Mouse (Mus musculus): ENCODE results near the gene Ano8.
A peak's percentile ranks its signal among the peaks of the same experiment; 100 is the strongest.

The Ano8 gene

GRCm38 (mm10) chr8:71470913-71471255, 14.9 kb downstream of the Ano8 start:
- no peak for DNase-seq (ENCODE audit: low spot score)

DNA sequence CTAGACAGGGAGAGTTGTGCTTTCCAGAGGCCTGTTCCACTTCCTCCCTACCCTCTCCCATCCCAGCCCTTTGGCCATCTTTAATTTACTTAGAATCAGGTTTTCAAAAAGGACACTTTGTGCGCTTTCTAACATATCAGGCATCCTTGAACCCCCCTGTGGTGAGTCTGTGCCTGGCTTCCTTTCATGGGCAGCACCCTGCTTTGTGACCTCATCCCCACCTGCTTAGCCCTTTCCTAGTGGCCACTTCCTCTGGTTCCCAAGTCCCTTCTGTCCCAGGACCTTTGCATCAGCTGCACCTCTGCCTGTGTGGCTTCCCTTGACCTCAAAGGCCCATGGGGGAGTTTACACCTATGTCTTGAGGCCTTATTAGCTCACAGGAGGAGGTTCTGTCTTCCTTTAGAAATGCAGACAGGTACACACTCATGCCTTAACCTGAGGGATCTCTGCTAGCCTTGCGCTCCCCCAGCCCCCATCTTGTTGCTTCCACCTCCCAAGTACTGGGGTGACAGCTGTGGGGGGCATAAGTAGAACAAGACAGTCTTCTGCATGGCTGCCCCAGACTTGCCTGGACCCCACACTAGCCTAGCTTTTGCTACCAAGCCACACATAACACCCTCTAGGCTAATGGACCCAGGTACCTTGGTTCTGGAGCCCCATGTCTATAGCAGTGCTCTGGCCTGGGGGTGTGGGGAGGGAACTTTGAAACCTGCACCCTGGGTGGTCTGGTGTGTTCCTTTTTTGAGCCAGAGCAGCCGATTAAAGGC, 15.4 kb downstream of the Ano8 start:
- DNase-seq (ENCODE audit: low spot score): no peak

DNA sequence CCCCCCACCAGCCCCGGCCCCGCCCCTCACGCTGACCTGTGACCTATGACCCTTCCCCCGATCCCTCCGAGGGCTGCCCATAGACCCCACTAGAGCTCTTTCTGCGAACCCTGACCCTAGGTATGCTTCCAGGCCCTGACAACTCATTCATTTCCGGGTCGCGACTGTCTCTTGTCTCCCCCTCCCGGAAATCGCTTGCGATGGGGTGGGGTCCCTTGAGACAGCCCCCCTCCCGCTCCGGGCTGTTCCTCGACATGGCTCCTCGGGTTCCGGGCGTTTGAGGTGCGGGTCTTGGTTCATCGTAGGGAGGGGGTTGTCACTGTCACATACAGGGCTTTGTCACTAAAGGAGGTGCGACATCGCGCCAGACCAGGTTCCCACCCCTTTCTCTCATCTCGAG, 16.4 kb downstream of the Ano8 start:
- peak; percentile 65 for DNase-seq (ENCODE audit: low spot score)

DNA sequence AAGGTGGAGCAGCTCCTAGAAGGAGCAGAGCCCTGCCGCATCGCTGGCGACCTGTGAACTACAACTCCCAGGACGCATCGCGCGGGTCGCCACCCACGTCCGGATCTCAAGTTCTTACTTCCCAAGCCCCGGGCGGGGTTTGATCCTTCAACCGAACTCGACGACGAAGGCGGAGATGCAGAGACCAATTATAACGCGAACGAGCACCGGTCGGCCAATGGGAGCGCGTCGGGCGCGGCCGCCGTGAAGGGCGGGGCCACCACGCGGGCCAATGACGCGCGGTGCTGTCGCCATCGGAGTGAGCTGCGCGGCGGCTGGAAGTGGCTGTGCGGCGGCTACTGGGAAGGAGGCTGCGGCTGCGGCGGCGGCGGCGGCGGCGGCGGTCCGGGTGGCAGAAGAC, 16.8 kb downstream of the Ano8 start, which contains the start of gene Dda1:
Dda1 (plus strand) TSS at position 284 of the 400 bp plus-strand sequence.
- peak; percentile 99 for DNase-seq (ENCODE audit: low spot score)

DNA sequence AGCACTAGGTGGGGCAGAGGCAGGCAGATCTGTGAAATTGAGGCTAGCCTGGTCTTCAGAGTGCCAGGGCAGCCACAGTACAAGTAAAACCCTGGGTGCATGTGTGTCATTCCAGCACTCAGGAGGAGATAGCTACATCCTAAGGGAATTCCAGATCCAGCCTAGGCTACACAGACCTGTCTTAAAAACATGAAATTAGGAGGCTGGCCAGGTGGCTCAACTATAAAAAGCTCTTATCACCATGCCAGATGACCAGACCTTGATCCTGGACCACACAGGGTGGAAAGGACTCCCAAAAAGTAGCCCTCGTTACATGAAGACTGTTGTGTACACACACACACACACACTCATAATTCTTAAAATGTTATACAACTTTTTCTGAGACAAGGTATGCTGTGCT, 17.8 kb downstream of the Ano8 start:
- DNase-seq (ENCODE audit: low spot score): no peak

DNA sequence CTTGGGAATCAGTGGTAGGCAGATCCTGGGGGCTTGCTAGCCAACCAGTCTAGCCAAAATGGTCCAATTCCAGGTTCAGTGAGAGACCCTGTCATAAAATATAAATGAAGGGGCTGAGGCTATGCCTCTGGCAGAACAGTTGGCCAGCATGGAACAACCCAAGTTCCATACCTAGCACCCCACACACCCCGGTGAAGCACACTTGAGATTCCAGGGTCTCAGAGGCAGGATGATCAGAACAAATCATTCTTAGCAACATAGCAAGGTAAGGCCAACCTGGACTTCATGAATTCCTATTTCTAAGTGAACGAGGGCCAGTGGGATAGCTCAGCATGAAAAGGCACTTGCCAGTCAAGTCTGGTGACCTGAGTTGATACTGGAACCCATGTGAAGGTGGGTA, 18.6 kb downstream of the Ano8 start:
- no peak for DNase-seq (ENCODE audit: low spot score)

DNA sequence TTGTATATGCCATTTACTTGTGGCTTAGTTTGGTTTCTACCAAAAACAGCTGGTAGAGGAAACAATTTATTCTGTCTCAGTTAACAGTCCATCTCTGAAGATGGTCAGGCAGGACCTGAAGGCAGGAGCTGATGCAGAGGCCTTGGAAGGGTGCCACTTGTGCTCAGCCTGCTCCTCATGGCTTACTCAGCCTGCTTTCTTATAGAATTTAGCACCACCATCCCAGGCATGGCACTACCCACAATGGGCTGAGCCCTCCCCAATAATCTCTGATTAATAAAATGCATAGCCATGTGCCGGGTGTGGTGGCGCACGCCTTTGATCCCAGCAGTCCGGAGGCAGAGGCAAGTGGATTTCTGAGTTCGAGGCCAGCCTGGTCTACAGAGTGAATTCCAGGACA, 19.6 kb downstream of the Ano8 start:
- no peak for DNase-seq (ENCODE audit: low spot score)

DNA sequence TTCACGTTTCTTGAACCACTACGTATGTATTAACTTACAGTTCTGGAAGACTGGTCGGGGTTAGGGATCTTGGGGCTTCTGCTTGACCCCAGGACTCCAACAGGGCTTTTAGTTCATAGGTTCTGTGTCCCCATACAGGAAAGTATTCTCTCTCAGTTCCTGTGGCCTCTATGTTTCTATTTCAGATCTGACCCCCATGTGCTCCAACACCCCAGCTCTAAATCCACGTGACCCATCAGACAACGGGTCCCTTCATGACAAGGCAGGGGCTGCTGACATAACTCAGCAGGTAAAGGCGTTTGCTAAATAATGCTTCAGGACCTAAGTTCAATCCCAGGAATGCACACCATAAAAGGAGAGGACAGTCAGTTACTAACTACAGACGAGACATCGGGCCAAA, 20.0 kb downstream of the Ano8 start:
- no peak for DNase-seq (ENCODE audit: low spot score)

GRCm38 (mm10) chr8:71464513-71465500, 21.0 kb downstream of the Ano8 start, which contains the start of gene Mrpl34:
Gene Mrpl34, plus strand, starts transcription at chr8:71464959.
- peak; percentile 99 for DNase-seq (ENCODE audit: low spot score)

GRCm38 (mm10) chr8:71463188-71464033, 22.4 kb downstream of the Ano8 start, which contains the start of gene Abhd8:
Gene Abhd8, minus strand, starts transcription at chr8:71463655.
- peak; percentile 99 for DNase-seq (ENCODE audit: low spot score)

- DNase-seq (ENCODE audit: low spot score): peak; percentile 35
Measured at GRCm38 (mm10) chr8:71462786-71463185, 23.0 kb downstream of the Ano8 start.

- no peak for DNase-seq (ENCODE audit: low spot score)
Measured at GRCm38 (mm10) chr8:71462191-71462590, 23.6 kb downstream of the Ano8 start.

DNA sequence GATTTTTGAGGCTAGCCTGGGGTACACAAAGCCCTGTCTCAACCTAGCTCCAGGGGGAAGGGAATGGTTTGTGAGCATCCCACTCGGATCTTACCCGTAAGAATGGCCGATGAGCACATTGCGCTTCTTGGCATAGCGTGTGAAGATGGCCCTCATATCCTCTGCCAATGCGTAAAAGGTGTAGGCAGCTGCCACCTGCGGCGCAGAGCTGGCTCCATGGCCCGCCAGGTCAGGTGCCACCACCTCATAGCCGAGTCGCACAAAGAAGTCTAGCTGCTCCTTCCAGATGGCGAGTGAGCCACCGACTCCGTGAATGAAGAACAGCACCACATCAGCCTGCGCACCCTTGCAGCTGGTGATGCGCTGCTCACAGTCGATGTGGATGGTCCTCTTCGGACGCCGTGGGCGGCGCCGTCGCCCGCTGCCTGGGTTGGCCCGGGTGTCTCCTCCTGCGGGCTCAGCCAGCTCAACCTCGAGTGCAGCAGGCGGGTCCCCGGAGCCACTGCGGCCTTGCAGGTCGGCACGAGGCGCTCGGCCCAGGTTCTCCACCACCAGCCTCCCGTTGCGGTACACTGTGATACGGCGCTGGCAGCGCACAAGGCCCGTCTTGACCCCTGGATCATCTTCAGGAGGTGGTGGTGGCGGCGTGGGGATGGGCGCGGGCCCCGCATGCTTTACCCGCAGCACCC, 24.5 kb downstream of the Ano8 start:
- no peak for DNase-seq (ENCODE audit: low spot score)

DNA sequence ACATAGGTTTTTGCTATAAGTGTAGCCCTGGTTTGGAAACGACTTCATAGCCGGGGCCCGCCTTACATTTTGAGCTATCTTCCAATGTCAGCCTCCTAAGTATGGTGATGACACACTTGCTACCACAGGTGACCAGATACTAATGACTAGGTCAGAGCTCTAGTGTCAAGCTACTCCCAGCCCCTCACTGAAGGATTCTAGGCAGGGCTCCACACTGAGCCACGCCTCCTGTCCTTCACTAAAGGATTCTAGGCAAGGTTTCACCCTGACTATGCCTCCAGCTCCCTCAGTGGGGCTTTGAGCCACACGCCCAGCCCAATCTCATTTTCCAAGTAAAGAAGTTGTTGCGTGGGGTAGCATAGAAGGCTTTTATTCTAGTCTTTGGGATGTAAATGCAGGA, 25.0 kb downstream of the Ano8 start:
- DNase-seq (ENCODE audit: low spot score): no peak

DNA sequence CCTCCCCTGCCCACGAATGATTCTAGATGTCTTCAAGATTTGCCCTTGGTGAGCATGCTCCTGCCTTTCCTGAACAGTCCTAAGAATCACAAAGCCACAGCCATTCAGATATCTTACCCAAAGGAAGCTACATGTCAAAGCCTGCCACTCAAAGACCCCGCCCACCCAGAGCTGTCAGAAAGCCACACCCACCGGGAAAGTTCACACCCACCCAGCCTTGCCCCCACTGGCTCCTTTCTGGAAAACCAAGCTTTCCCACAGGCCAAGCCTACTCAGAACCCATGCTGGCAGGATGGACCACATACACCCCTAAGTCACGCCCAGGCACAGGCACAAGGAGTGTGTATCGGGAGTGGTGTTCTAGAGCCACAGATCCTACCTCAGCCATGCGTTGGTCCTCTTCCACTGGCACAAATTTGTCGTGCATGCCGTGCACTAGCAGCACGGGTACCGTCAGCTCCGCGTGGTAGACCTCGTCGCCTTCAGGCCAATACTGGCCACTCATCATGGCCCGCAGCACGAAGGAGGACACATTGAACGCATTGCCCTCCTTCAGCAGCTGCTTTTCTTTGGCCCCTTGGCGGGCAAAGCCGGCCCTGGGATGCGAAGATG, 28.0 kb downstream of the Ano8 start:
- no peak for DNase-seq (ENCODE audit: low spot score)

DNA sequence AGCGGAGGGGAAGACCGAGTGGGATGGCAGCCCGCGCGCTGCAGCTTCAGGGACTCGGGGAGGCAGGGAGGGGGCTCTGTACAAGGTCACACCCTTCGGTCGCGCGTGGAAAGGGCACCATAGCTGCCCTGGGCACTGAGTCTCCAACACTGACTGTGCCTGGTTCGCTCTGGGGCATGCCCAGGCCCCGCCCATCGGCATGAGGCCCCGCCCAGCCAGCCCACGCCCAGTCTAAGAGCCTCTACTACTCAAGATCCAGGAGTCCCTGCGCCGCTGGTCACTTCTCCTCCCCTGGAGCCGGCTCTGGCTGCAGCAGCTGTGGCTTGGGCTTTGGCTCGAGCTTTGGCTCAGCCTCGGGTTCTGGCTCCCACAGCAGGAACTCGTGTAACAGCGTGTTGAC, 28.9 kb downstream of the Ano8 start:
- no peak for DNase-seq (ENCODE audit: low spot score)

DNA sequence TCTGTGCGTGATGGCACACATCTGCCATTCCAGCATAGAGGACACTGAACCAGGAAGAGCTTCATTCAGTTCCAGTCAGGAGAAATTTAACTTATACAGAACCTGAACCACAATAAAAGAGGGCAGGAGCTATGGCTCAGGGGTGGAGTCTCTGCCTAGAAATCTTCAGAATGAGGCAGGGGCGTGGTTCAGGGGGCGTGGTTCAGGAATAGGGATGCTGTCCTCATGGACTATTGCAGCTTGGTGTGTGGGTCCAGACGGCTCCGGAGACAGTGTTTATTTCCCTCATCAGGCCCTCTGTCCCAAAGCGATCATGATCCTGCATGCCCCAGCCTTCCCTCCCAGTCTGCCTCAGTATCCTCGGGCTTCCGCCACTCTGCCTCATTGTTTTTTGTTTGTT, 31.1 kb downstream of the Ano8 start:
- DNase-seq (ENCODE audit: low spot score): no peak

- DNase-seq (ENCODE audit: low spot score): no peak
Measured at GRCm38 (mm10) chr8:71452669-71453068, 33.1 kb downstream of the Ano8 start.

DNA sequence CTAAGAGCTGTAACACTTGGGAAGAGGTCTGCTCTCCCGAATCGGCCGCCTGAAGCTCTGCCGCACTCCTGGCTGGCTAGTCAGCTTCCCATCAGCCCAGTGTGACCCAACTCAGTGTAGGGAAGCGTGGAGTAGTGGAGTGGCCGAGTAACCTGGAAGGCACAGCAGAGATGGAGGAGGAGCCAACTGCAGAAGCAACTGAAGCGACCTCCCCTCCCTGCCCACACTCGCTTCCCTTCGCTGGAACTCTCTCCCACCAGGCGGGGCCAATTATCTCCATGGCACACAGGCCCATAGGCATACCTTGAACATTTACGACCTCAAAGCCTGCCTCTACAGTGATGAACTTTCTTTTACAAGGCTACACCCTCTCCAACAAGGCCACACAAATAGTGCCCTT, 34.0 kb downstream of the Ano8 start:
- no peak for DNase-seq (ENCODE audit: low spot score)

DNA sequence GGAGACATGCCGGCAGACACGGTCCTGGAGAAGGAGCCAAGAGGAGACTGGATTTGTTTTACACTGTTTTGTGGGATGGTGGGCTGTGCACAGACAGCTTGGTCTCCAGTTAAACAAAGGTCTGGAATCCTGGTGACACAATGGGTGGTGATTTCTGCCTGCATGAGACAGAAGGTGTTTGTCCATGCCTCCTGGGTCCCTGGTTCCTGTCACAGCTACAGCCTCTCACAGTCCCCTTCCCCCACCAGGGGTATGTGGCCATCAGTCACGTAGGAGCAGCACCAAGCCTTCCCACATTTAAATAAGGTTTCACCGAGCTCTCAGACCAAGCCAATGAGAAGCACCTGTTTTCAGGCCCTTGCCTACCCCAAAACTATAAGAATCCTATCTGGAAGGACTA, 34.4 kb downstream of the Ano8 start:
- no peak for DNase-seq (ENCODE audit: low spot score)

GRCm38 (mm10) chr8:71445096-71445495, 40.7 kb downstream of the Ano8 start:
- no peak for DNase-seq (ENCODE audit: low spot score)

Measured in embryo, embryonic 10 days (tissue).